Mouse (Mus musculus): ENCODE data around the gene Egr2. TPM values are rescaled to one million over a fixed set of nuclear protein-coding genes. Genes with fewer than 3 reads are reported as not detected.

The Egr2 gene
- polyA plus RNA-seq, 2 experiments: 0.01 to 0.10 TPM

DNA sequence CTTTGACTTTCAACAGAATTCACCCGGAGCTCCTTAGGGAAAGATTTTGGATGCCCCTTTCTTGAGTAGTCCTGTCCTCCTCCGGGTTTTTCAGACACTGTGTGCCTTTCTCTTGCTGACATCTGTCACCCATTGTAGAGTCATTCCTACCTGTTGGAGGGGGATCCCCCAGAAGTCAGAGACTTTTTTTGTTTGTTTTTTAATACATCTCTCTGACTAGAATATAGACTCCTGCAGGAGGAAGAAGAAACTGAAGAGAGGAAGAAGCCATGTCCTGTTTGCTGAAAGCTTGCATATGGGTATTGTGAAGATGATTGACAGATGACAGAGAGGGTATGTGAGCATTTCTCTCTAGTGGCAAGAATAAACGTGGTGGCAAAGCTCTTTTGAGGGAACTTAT lies 30.0 kb upstream of the Egr2 start:
- DNase-seq (ENCODE audit: low read depth in 3 of 3, low spot score in 3 of 3) (no peak), ATAC-seq (ENCODE audit: insufficient read depth) (no peak)
- Histone ChIP-seq H3K36me3 (replicated peaks; ENCODE audit: control insufficient read depth, insufficient read depth, low read depth) (no peaks in the 10 kb centered on the region), H3K4me1 (replicated peaks; ENCODE audit: control insufficient read depth in 2 of 2, insufficient read depth in 2 of 2, low read length in 1 of 2) (peaks cover 0 to 3% of the 10 kb centered on the region in 2 experiments; a peak in 1 of 4 replicates), H3K27me3 (ENCODE audit: control insufficient read depth, insufficient read depth, low read length) (no peaks in the 10 kb centered on the region), H3K9me3 (ENCODE audit: control insufficient read depth, low read length) (no peaks in the 10 kb centered on the region), H3K4me3 (ENCODE audit: insufficient read depth in 1 of 2, low read depth in 2 of 2, low read length in 2 of 2) (no peak overlapping the region), H3K4me2 (ENCODE audit: low read depth) (no peak overlapping the region), H3K9ac (replicated peaks) (no peak overlapping the region), H3K27ac (no peak overlapping the region)
- 43% methylated on average over 3 of the region's 3 CpGs for WGBS (ENCODE audit: insufficient replicate concordance)
- TF ChIP-seq EP300 (IDR thresholded peaks at IDR 0.05; ENCODE audit: low read depth) (no peak), CTCF (IDR thresholded peaks at IDR 0.05; ENCODE audit: low read depth) (no peak)

DNA sequence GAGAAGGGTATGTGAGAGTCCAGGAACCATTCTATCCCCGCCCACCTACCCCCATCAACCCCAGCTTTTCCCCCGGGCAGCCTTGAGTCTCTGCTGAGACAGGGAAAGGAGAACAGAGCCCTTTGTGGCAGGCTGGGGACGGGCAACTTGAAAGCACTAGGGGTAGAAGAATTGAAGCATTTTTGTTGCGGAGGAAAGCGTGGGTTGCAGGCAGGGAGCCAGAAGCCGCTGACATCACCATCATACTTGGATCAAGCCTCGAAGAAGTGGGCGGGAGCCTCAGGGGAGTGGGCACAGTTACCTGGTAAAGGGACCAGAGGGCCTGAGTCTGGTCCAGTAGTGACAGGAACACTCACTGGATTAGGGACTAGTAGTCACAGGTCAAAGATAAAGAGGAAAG lies 23.1 kb upstream of the Egr2 start:
- no peak overlapping the region for H3K27ac ChIP-seq
- WGBS (ENCODE audit: insufficient replicate concordance): 60% methylated on average over 8 of the region's 8 CpGs
- DNase-seq (ENCODE audit: low read depth in 3 of 3, low spot score in 3 of 3): no peak
- no peaks in the 10 kb centered on the region for H3K36me3 ChIP-seq (replicated peaks; ENCODE audit: control insufficient read depth, insufficient read depth, low read depth)
- H3K4me1 ChIP-seq (replicated peaks; ENCODE audit: control insufficient read depth in 2 of 2, insufficient read depth in 2 of 2, low read length in 1 of 2): no peaks in the 10 kb centered on the region
- no peak overlapping the region for H3K4me2 ChIP-seq (ENCODE audit: low read depth)
- TF ChIP-seq EP300 (IDR thresholded peaks at IDR 0.05; ENCODE audit: low read depth) (no peak), CTCF (IDR thresholded peaks at IDR 0.05; ENCODE audit: low read depth) (no peak)
- no peaks in the 10 kb centered on the region for H3K27me3 ChIP-seq (ENCODE audit: control insufficient read depth, insufficient read depth, low read length)
- no peak overlapping the region for H3K4me3 ChIP-seq (ENCODE audit: insufficient read depth in 1 of 2, low read depth in 2 of 2, low read length in 2 of 2)
- no peak overlapping the region for H3K9ac ChIP-seq (replicated peaks)
- H3K9me3 ChIP-seq (ENCODE audit: control insufficient read depth, low read length): no peaks in the 10 kb centered on the region
- no peak for ATAC-seq (ENCODE audit: insufficient read depth)

DNA sequence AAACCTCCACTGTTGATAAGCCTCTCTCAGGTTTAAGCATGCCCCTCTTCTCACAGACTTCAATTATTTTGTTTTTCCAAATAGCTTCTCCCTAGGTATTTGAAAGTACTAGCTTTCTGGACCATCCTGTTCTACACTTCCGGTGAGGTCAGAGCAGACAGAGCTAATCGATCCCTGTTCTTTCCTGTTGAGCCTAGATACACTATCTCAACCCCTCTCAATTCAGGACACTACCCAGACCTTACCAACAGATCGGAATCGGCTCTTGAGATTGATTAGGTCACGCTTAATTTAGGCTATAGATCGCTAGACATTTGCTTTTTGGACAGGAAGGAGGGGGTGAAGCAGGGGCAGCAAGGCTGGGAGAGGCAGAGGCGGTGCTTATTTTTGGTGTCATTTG lies 22.4 kb upstream of the Egr2 start:
- ATAC-seq (ENCODE audit: insufficient read depth): no peak
- H3K36me3 ChIP-seq (replicated peaks; ENCODE audit: control insufficient read depth, insufficient read depth, low read depth): no peaks in the 10 kb centered on the region
- H3K9me3 ChIP-seq (ENCODE audit: control insufficient read depth, low read length): no peaks in the 10 kb centered on the region
- H3K9ac ChIP-seq (replicated peaks): no peak overlapping the region
- no peak overlapping the region for H3K4me2 ChIP-seq (ENCODE audit: low read depth)
- H3K4me3 ChIP-seq (ENCODE audit: insufficient read depth in 1 of 2, low read depth in 2 of 2, low read length in 2 of 2): no peak overlapping the region
- TF ChIP-seq CTCF (IDR thresholded peaks at IDR 0.05; ENCODE audit: low read depth): no peak
- TF ChIP-seq EP300 (IDR thresholded peaks at IDR 0.05; ENCODE audit: low read depth): no peak
- DNase-seq (ENCODE audit: low read depth in 3 of 3, low spot score in 3 of 3): no peak
- H3K27ac ChIP-seq: no peak overlapping the region
- H3K4me1 ChIP-seq (replicated peaks; ENCODE audit: control insufficient read depth in 2 of 2, insufficient read depth in 2 of 2, low read length in 1 of 2): no peaks in the 10 kb centered on the region
- WGBS (ENCODE audit: insufficient replicate concordance): 46% methylated on average over 7 of the region's 7 CpGs
- H3K27me3 ChIP-seq (ENCODE audit: control insufficient read depth, insufficient read depth, low read length): no peaks in the 10 kb centered on the region

DNA sequence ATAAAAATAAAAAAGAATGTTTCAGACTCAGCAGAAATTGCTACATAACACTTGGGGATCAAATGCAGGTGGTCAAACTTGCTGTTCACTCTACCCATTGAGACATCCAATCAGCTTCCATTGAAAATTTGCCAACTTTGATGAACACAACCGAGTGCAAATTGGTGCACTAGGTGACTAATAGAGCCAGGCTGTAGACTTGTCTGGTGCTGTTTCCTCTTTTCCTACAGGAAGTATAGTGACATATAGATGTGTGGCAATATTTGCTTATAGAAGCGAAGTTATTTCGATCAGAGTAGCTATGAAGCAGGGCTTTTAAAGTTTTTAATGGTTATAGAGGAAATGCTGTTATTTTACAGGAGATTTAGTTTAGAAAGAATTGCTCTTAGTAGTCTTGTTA lies 16.5 kb upstream of the Egr2 start:
- no peak for TF ChIP-seq EP300 (IDR thresholded peaks at IDR 0.05; ENCODE audit: low read depth)
- TF ChIP-seq CTCF (IDR thresholded peaks at IDR 0.05; ENCODE audit: low read depth): no peak
- 58% methylated on average over 3 of the region's 3 CpGs for WGBS (ENCODE audit: insufficient replicate concordance)
- no peak overlapping the region for H3K27ac ChIP-seq
- no peak overlapping the region for H3K9ac ChIP-seq (replicated peaks)
- H3K27me3 ChIP-seq (ENCODE audit: control insufficient read depth, insufficient read depth, low read length): no peaks in the 10 kb centered on the region
- H3K9me3 ChIP-seq (ENCODE audit: control insufficient read depth, low read length): no peaks in the 10 kb centered on the region
- ATAC-seq (ENCODE audit: insufficient read depth): no peak
- H3K4me3 ChIP-seq (ENCODE audit: insufficient read depth in 1 of 2, low read depth in 2 of 2, low read length in 2 of 2): no peak overlapping the region
- H3K36me3 ChIP-seq (replicated peaks; ENCODE audit: control insufficient read depth, insufficient read depth, low read depth): no peaks in the 10 kb centered on the region
- H3K4me2 ChIP-seq (ENCODE audit: low read depth): no peak overlapping the region
- H3K4me1 ChIP-seq (replicated peaks; ENCODE audit: control insufficient read depth in 2 of 2, insufficient read depth in 2 of 2, low read length in 1 of 2): no peaks in the 10 kb centered on the region
- no peak for DNase-seq (ENCODE audit: low read depth in 3 of 3, low spot score in 3 of 3)

DNA sequence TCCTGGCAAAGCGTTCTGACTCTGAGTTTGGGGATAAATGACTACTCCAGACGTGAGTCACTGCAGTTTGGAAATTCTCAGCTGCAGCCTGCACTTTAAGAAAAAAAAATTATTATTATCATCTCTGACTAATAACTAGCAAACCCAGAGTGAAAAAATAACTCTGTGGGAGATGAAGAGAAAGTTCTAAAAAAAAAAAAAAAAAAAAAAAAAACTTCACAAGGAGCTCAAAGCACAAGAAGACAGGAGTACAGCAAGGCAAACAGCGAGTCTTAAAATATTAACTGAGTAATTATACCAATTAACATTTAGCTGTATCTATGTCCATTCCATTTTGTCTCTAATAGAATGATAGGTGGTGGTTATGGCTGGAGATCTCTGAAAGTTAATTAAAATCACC lies 11.1 kb upstream of the Egr2 start:
- Histone ChIP-seq H3K4me2 (ENCODE audit: low read depth) (no peak overlapping the region), H3K27ac (no peak overlapping the region), H3K9me3 (ENCODE audit: control insufficient read depth, low read length) (no peaks in the 10 kb centered on the region), H3K4me3 (ENCODE audit: insufficient read depth in 1 of 2, low read depth in 2 of 2, low read length in 2 of 2) (no peak overlapping the region), H3K36me3 (replicated peaks; ENCODE audit: control insufficient read depth, insufficient read depth, low read depth) (no peaks in the 10 kb centered on the region), H3K9ac (replicated peaks) (no peak overlapping the region), H3K4me1 (replicated peaks; ENCODE audit: control insufficient read depth in 2 of 2, insufficient read depth in 2 of 2, low read length in 1 of 2) (no peaks in the 10 kb centered on the region), H3K27me3 (ENCODE audit: control insufficient read depth, insufficient read depth, low read length) (no peaks in the 10 kb centered on the region)
- ATAC-seq (ENCODE audit: insufficient read depth) (no peak), DNase-seq (ENCODE audit: low read depth in 3 of 3, low spot score in 3 of 3) (no peak)
- no peak for TF ChIP-seq EP300 (IDR thresholded peaks at IDR 0.05; ENCODE audit: low read depth)
- TF ChIP-seq CTCF (IDR thresholded peaks at IDR 0.05; ENCODE audit: low read depth): no peak
- WGBS (ENCODE audit: insufficient replicate concordance): 52% methylated on average over 3 of the region's 3 CpGs
